Mouse (Mus musculus) thymus, adult 18-20 months (tissue): Measurements from ENCODE around the gene Alcam.

Source experiments
- DNase-seq, 2 experiments: peaks; one replicate each; pipeline ENCODE4 v3.0.0; 2022; ENCODE audit warnings: mixed read lengths in 2 of 2

Alcam gene

DNA sequence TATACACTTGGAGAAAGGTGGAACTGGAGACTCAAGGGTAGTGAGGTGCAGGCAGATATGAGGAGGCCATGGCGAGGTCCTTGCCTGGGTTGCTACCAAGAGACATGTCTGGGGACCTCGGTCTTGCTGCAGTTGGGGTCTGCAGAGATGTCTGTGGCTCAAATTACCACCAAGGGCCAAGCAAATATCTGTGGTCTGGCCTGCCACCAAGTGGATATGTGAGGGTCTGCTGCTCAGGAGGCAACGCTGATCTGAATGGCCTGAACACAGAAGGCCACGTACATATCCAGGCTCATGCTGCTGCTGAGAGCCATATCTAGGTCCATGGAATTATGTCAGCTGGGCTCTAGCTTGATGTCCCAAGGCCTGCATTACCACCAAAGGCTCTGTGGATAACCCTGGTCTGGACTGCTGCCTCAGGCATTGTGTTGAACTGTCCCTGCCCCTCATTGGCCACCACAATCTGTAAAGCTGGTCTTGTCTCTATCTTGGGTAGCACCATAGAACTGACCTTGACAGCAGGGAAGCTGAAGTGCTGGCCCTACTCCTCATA is 210.4 kb downstream of the Alcam start:
- DNase-seq: no peak

DNA sequence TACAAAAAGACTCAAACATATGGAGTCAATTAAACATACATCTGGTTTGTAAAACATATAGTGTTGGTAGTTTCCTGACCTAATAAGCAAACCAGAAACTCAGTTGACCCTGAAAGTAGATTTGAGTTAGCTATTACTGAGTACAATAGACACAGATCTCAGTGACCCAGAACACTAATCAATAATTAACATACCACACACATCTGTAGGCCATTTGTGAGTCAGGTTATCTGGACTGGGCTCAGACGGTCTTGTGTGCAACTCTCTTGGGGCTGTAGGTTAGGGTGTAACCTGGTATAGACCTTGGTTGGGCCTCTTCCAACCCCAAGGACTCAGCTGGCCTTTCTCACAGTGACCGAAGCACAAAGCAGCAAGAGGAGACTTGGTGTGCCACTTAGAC is 211.7 kb downstream of the Alcam start:
- DNase-seq: no peak

DNA sequence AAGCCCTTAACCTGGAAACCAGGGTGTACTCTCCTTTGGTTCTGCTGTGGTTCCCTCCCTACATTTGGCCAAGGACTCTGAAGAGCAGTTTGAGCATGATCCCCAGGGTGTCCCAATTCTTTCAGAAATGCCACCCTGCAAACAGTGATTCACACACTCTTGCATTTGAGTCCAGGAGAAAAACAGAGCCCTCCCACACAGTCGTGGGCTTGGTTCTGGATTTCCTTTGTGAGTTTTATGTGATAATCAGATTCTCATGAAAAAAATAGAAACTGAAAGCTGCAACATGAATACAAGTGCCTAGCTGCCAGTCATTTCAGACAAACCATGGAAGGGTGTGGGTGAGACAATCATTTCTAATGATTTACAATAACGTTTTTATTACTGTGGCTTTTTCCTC is 223.9 kb downstream of the Alcam start:
- DNase-seq: no peak

DNA sequence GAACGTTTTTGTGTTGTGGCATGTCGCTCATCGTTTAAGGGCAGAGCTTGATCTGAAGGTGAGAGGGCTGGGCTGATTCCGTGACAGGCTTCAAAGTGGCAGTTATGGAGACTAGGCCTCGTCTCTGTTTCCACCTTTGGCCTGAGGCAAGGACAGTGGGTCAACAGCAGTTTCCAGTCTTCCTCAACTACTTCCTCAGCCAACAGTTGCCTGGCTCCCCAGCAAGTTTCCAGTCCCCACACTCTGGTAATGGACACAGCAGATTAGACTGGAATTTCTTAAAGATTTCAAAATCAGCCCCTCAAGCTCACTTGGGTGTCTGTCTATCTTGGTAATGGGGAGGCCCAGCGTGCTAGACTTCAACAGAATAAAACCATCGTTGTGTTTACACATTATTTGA is 224.4 kb downstream of the Alcam start:
- DNase-seq: no peak

DNA sequence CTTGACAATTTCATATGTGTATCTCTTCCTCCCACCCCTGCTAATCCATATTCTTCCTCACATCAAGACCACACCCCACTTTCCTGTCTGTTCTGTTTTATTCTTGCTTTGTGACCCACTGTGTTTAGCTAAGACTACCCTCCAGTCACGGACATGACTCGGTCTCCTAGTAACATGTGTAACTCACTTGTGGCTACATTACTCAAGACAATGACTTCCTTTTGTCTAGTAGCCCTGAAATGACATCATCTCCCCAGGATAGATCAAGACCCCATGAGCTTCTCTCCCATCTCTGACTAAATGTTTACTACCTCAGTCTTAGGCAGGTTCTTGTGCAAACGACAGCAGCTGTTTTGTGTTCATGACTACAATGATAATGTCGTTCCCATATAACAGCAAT is 231.0 kb downstream of the Alcam start:
- DNase-seq: no peak

DNA sequence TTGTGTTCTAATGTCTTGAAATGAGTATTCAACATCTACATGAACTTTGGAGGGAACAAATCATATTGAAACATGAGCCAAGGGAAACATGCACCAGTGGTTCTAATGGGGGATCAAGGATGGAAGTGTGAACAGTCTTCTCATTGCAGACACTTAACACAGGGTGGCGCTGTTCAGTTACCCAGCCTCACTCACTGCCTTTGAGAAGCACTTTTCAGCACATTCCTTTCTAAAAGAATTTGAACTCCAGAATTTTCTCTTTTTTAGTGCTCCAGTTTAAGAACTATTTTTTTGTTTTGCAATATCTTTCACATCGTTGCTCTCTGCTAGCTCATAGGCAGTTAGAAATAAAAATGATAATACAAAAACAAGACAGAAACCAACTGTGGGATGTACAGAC is 234.8 kb downstream of the Alcam start:
- DNase-seq: no peak

DNA sequence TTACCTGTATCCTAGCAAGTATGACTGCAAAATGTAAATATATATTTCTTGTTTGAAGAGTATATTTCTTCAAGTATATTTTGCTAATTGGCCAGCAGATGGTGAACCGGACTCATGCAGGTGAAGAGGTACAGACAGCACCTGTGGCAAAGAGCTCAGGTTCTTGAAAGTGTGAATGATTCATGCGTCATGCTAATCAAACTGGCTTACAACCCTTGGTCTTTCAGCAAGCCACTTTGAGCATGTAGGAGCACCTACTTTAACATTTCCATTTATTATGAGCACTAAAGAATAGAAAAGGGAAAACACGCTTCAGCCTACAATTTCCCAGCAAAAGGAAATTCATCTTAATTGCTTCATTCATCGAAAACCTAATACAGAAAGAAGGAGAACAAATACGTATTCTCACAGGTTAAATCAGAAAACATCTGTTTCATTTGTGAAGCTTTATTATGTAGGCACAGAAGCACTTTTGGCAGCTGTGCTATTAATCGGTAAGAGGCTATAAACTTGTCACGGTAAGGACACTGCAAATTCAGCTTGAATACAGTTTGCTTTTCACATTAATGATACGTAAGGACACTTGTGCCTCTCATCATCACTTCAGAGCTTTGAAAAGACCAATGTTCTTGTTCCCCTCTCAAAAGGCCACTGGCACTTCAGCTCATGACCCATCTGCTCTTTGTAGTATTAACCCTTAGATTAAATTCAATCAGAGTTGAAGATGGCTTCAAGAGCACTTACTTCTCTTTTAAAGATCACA is 242.8 kb downstream of the Alcam start:
- no peak for DNase-seq

DNA sequence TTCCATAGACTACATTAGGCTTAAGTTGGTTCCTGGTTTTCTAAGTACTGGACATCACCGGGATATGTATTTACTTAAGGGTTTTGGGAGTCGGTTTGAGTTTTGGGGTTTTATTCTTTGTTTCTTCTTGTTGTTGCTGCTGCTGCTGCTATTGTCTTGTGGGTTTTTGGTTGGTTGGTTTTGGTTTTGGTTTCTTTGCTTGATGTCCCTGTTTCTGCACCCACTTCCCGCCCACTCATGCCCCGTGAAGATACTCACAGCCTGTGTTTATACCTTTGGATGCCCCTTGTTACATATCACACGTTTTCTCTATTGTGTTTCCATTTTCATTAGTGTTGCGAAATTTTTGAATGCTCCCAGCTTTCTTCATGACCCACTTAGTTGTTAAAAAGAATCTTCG is 253.8 kb downstream of the Alcam start:
- DNase-seq: peak in 1 of 2 experiments; percentile 15
